Mouse (Mus musculus) MEL (cell line): ENCODE data around the gene Catsperg1. TPM values are rescaled to one million over a fixed set of nuclear protein-coding genes. Genes with fewer than 3 reads are reported as not detected.
A peak's percentile ranks its signal among the peaks of the same experiment; 100 is the strongest.

Experiments
- DNase-seq: peaks from one replicate; pipeline ENCODE4 v3.0.0; 2011; ENCODE audit warnings: low read depth, low spot score
- H3K27ac ChIP-seq: 2 replicates; pipeline ENCODE4 v1.5.1; 2012; ENCODE audit warnings: low read depth, mild to moderate bottlenecking, control low read depth, low read length, moderate library complexity; ENCODE audit not compliant: control insufficient read depth
- H3K27me3 ChIP-seq, 2 experiments: fragments of 150-350 bp in 1 of 2; sonication (generic) in 1 of 2; 2 replicates each; pipeline ENCODE4 v1.6.1; 2012; ENCODE audit warnings: low read length in 2 of 2, mild to moderate bottlenecking in 2 of 2, improper control_type of control experiment in 1 of 2, moderate library complexity in 1 of 2; ENCODE audit not compliant: insufficient read depth in 2 of 2, control insufficient read depth in 1 of 2
- H3K36me3 ChIP-seq, 2 experiments: 2 replicates each; pipeline ENCODE4 v1.6.1; 2012 to 2014; ENCODE audit warnings: low read length in 2 of 2, improper control_type of control experiment in 1 of 2, inconsistent platforms in 1 of 2, mild to moderate bottlenecking in 1 of 2; ENCODE audit not compliant: insufficient read depth in 2 of 2, control insufficient read depth in 1 of 2
- H3K4me1 ChIP-seq, 2 experiments: fragments of 150-350 bp in 1 of 2; sonication (generic) in 1 of 2; 2 replicates each; pipeline ENCODE4 v1.6.1; 2012; ENCODE audit warnings: low read length in 2 of 2, improper control_type of control experiment in 1 of 2, mild to moderate bottlenecking in 1 of 2; ENCODE audit not compliant: insufficient read depth in 2 of 2, control insufficient read depth in 1 of 2
- H3K4me3 ChIP-seq, 2 experiments: fragments of 150-350 bp in 1 of 2; sonication (generic) in 1 of 2; 2 replicates each; pipeline ENCODE4 v1.5.1; 2012; ENCODE audit warnings: low read depth in 2 of 2, low read length in 2 of 2, mild to moderate bottlenecking in 2 of 2, moderate library complexity in 2 of 2, control low read depth in 1 of 2, improper control_type of control experiment in 1 of 2; ENCODE audit not compliant: control insufficient read depth in 1 of 2, insufficient read depth in 1 of 2
- H3K79me2 ChIP-seq: 2 replicates; pipeline ENCODE4 v1.6.1; 2012; ENCODE audit warnings: mild to moderate bottlenecking, low read length, moderate library complexity; ENCODE audit not compliant: control insufficient read depth, poor library complexity, insufficient read depth
- H3K9ac ChIP-seq: 2 replicates; pipeline ENCODE4 v1.6.1; 2012; ENCODE audit warnings: low read depth, mild to moderate bottlenecking, control low read depth, low read length, moderate library complexity; ENCODE audit not compliant: control insufficient read depth, poor library complexity, severe bottlenecking
- H3K9me3 ChIP-seq: fragments of 150-350 bp; sonication (generic); replicated peaks from 2 replicates; pipeline ENCODE4 v1.6.1; 2012; ENCODE audit warnings: mild to moderate bottlenecking, low read length, improper control_type of control experiment, moderate library complexity; ENCODE audit not compliant: insufficient read depth
- BHLHE40 ChIP-seq: IDR thresholded peaks from 2 replicates; pipeline ENCODE4 v1.6.1; 2012; ENCODE audit warnings: low read depth, mild to moderate bottlenecking, inconsistent platforms, low read length, improper control_type of control experiment, borderline replicate concordance
- ELF1 ChIP-seq: IDR thresholded peaks from 2 replicates; pipeline ENCODE4 v1.6.1; 2014; ENCODE audit warnings: low read depth, mild to moderate bottlenecking, inconsistent platforms, low read length, improper control_type of control experiment, moderate library complexity
- EP300 ChIP-seq, 2 experiments: IDR thresholded peaks; 2 replicates each; pipeline ENCODE4 v1.6.1; 2011; ENCODE audit warnings: improper control_type of control experiment in 2 of 2, low read length in 2 of 2, low read depth in 1 of 2, mild to moderate bottlenecking in 1 of 2
- HCFC1 ChIP-seq: IDR thresholded peaks from 2 replicates; pipeline ENCODE4 v1.6.1; 2012; ENCODE audit warnings: low read depth, mild to moderate bottlenecking, inconsistent platforms, low read length, improper control_type of control experiment, moderate library complexity
- MAFK ChIP-seq: IDR thresholded peaks from 2 replicates; pipeline ENCODE4 v1.6.1; 2011; ENCODE audit warnings: low read depth, mild to moderate bottlenecking, low read length, improper control_type of control experiment, borderline replicate concordance
- MAZ ChIP-seq: IDR thresholded peaks from 2 replicates; pipeline ENCODE4 v1.6.1; 2012; ENCODE audit warnings: low read depth, mild to moderate bottlenecking, inconsistent platforms, low read length, improper control_type of control experiment
- MYB ChIP-seq: IDR thresholded peaks from 2 replicates; pipeline ENCODE4 v1.6.1; 2011; ENCODE audit warnings: mild to moderate bottlenecking, low read depth, low read length, improper control_type of control experiment
- POLR2AphosphoS2 ChIP-seq: IDR thresholded peaks from 2 replicates; pipeline ENCODE4 v1.6.1; 2011; ENCODE audit warnings: low read length, improper control_type of control experiment
- SIN3A ChIP-seq: IDR thresholded peaks from 2 replicates; pipeline ENCODE4 v1.6.1; 2012; ENCODE audit warnings: low read length, improper control_type of control experiment, inconsistent platforms
- TAL1 ChIP-seq: IDR thresholded peaks from 2 replicates; pipeline ENCODE4 v1.6.1; 2012; ENCODE audit warnings: mild to moderate bottlenecking, inconsistent platforms, low read length, moderate library complexity, mixed read lengths
- USF1 ChIP-seq: IDR thresholded peaks from 2 replicates; pipeline ENCODE4 v1.6.1; 2014; ENCODE audit warnings: low read depth, mild to moderate bottlenecking, inconsistent platforms, low read length, improper control_type of control experiment, moderate library complexity
- ZC3H11A ChIP-seq: IDR thresholded peaks from 2 replicates; pipeline ENCODE4 v1.6.1; 2012; ENCODE audit warnings: low read depth, mild to moderate bottlenecking, inconsistent platforms, low read length, improper control_type of control experiment
- ZKSCAN1 ChIP-seq: IDR thresholded peaks from 2 replicates; pipeline ENCODE4 v1.6.1; 2012; ENCODE audit warnings: low read depth, mild to moderate bottlenecking, inconsistent platforms, low read length, improper control_type of control experiment, moderate library complexity
- ZNF384 ChIP-seq: IDR thresholded peaks from 2 replicates; pipeline ENCODE4 v1.6.1; 2012; ENCODE audit warnings: low read depth, mild to moderate bottlenecking, inconsistent platforms, low read length, improper control_type of control experiment
- polyA plus RNA-seq, 2 experiments: library from polyadenylated mRNA; stranded (reverse) in 1 of 2; unstranded in 1 of 2; fragments of >175 nt in 1 of 2; fragments of >200 nt in 1 of 2; gene quantifications; 2 replicates each; pipeline versions ENCODE4 v1.2.1 to v1.2.4; 2012; ENCODE audit warnings: low replicate concordance in 2 of 2, low read depth in 1 of 2; ENCODE audit not compliant: insufficient read length in 2 of 2, insufficient read depth in 1 of 2, missing spikeins in 1 of 2
- total RNA-seq: library from RNA; depleted of rRNA; stranded (reverse); fragments of 300-350 nt; gene quantifications from 2 replicates; pipeline ENCODE4 v1.2.3, GENCODE M21; 2012

Catsperg1 gene
- total and polyA plus RNA-seq, 3 experiments, result 0.23 to 0.31 TPM; not detected in 1

- H3K36me3 ChIP-seq, result peaks cover 0 to 6% of the 10 kb centered on the region in 2 experiments; a peak in 2 of 4 replicates
- peaks cover 7 to 23% of the 10 kb centered on the region in 2 experiments for H3K4me1 ChIP-seq
- H3K4me3 ChIP-seq, result peak within 1 kb of the TSS; percentile 62 to 67
- no peak within 1 kb of the TSS for H3K27ac ChIP-seq
- H3K79me2 ChIP-seq, result no peaks in the 10 kb centered on the region; the same call in 1 of the 2 replicates
- DNase-seq, result peak; percentile 52
- no peaks in the 10 kb centered on the region for H3K27me3 ChIP-seq
- H3K9ac ChIP-seq, result peak within 1 kb of the TSS; percentile 56
- H3K9me3 ChIP-seq, result no peaks in the 10 kb centered on the region
- TF ChIP-seq MAFK, result no peak
- no peak for TF ChIP-seq ZKSCAN1
- TF ChIP-seq ELF1, result 0 out of 2 replicates have a peak, but pooled peaks have one; percentile 13
- TF ChIP-seq ZNF384, result peak; percentile 77
- TF ChIP-seq MAZ, result no peak
- TF ChIP-seq EP300 (IDR thresholded peaks at IDR 0.05; ENCODE audit: low read depth in 1 of 2, low read length in 2 of 2), result no peak
- TF ChIP-seq POLR2AphosphoS2, result no peak
- no peak for TF ChIP-seq BHLHE40
- TF ChIP-seq HCFC1, result no peak
- TF ChIP-seq SIN3A, result peak; percentile 25; the same call in 1 of the 2 replicates
Measured at GRCm38 (mm10) chr7:29232247-29233013, 18.6 kb upstream of the Catsperg1 start, which contains the start of gene Kcnk6. Kcnk6 (minus strand) TSS chr7:29232515.

DNA sequence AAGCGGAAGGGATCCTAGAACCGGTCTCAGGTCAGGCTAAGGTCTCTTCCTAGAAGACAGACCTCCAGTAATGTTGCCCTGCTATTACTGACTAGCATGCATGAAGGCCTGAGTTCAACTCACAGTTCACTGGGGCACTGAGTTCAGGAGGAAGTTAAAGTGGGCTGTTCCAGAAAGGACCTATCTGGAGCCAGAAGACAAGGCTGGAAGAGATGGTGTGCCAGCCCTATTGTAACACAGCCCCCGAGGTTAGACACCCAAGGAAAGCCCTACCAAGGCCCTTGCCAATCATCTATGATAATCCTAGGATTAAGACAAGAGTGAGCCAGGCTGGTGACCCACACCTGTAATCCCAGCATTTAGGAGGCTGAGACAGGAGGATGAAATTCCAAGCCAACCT, 17.7 kb upstream of the Catsperg1 start:
- Histone ChIP-seq H3K27ac (no peak overlapping the region), H3K9me3 (no peaks in the 10 kb centered on the region), H3K79me2 (no peaks in the 10 kb centered on the region; the same call in 1 of the 2 replicates)
- TF ChIP-seq TAL1 (no peak), MAFK (no peak), USF1 (no peak), BHLHE40 (no peak), ZC3H11A (no peak), MYB (no peak)
- TF ChIP-seq, all 39 proteins: peak for 0
- Histone ChIP-seq H3K9ac (peak overlapping the region; percentile 56; the same call in 1 of the 2 replicates), H3K4me3 (peak overlapping the region; percentile 62 to 67; a peak in 2 of 4 replicates), H3K4me1 (peaks cover 7 to 23% of the 10 kb centered on the region in 2 experiments), H3K27me3 (no peaks in the 10 kb centered on the region), H3K36me3 (peaks cover 0 to 6% of the 10 kb centered on the region in 2 experiments; a peak in 2 of 4 replicates)
- DNase-seq, result peak; percentile 27
